Mouse (Mus musculus): ENCODE results near the gene Clec12b.
"Not testable (repeated sequence)": the region's sequence is repeated elsewhere in the genome, so short reads cannot be mapped to it uniquely, and the experiment has no call there.

Gene Clec12b

GRCm38 (mm10) chr6:129369374-129370132 lies 16.1 kb downstream of the Clec12b start:
- no peak for DNase-seq (ENCODE audit: extremely low read depth, low read depth)

GRCm38 (mm10) chr6:129365959-129366359 lies 19.7 kb downstream of the Clec12b start:
- peak; percentile 50 for DNase-seq (ENCODE audit: extremely low read depth, low read depth)

- no peak for DNase-seq (ENCODE audit: extremely low read depth, low read depth)
Observed at GRCm38 (mm10) chr6:129363942-129364341, 21.7 kb downstream of the Clec12b start.

GRCm38 (mm10) chr6:129359515-129359914 lies 26.2 kb downstream of the Clec12b start:
- no peak for DNase-seq (ENCODE audit: extremely low read depth, low read depth)

- no peak for DNase-seq (ENCODE audit: extremely low read depth, low read depth)
Observed at GRCm38 (mm10) chr6:129356430-129356829, 29.2 kb downstream of the Clec12b start.

- no peak for DNase-seq (ENCODE audit: extremely low read depth, low read depth)
Observed at GRCm38 (mm10) chr6:129355774-129356173, 29.9 kb downstream of the Clec12b start.

- DNase-seq (ENCODE audit: extremely low read depth, low read depth) = no peak
Observed at GRCm38 (mm10) chr6:129351091-129351490, 34.6 kb downstream of the Clec12b start.

- peak; percentile 89 for DNase-seq (ENCODE audit: extremely low read depth, low read depth)
Observed at GRCm38 (mm10) chr6:129349524-129350352, 35.9 kb downstream of the Clec12b start.

GRCm38 (mm10) chr6:129344408-129344807 lies 41.3 kb downstream of the Clec12b start:
- peak; percentile 18 for DNase-seq (ENCODE audit: extremely low read depth, low read depth)

- DNase-seq (ENCODE audit: extremely low read depth, low read depth) = not testable (repeated sequence)
Observed at GRCm38 (mm10) chr6:129342391-129342790, 43.3 kb downstream of the Clec12b start, which contains the start of gene Clec12a. Gene Clec12a (plus strand): TSS chr6:129342691.

GRCm38 (mm10) chr6:129337751-129338150 lies 47.9 kb downstream of the Clec12b start:
- DNase-seq (ENCODE audit: extremely low read depth, low read depth) = no peak

GRCm38 (mm10) chr6:129333674-129334078 lies 52.0 kb downstream of the Clec12b start:
- peak; percentile 73 for DNase-seq (ENCODE audit: extremely low read depth, low read depth)

GRCm38 (mm10) chr6:129331610-129332009 lies 54.1 kb downstream of the Clec12b start, which contains the start of gene 4922502D21Rik:
Gene 4922502D21Rik (minus strand): TSS chr6:129331796.
- no peak for DNase-seq (ENCODE audit: extremely low read depth, low read depth)

GRCm38 (mm10) chr6:129326568-129327150 lies 59.0 kb downstream of the Clec12b start:
- no peak for DNase-seq (ENCODE audit: extremely low read depth, low read depth)

GRCm38 (mm10) chr6:129326016-129326415 lies 59.7 kb downstream of the Clec12b start:
- DNase-seq (ENCODE audit: extremely low read depth, low read depth) = no peak
